In genomic region chr4:123670598-123670997, GRCm38 (mm10) we compare ENCODE assay signal across 11 mouse cellular contexts. TPM values are rescaled to one million over a fixed set of nuclear protein-coding genes. Genes with fewer than 3 reads are reported as not detected.
DNase-seq lines count a peak whose midpoint lies in the region; ATAC-seq and TF ChIP-seq lines count a peak whose summit lies in the region.
"Had no signal": no experiment of that assay in that cellular context is flagged by ENCODE, and none has a peak within 500 bp of the region (broad histone marks: within the 10 kb centered on the region; RNA-seq: fewer than 3 reads in every experiment).

No protein-coding gene starts in this region.

- no peaks in the 10 kb centered on the region for H3K27me3 ChIP-seq in hindbrain, postnatal 0 days (ENCODE audit: insufficient read depth, low read length)

- H3K9ac ChIP-seq in hindbrain, postnatal 0 days (replicated peaks; ENCODE audit: low read length), result 0 out of 2 replicates have a peak overlapping the region, but pooled peaks have one; percentile 17
- H3K9ac ChIP-seq: liver, postnatal 0 days had no signal

- H3K4me1 ChIP-seq in hindbrain, postnatal 0 days (ENCODE audit: insufficient read depth, low read length), result peaks cover 14% of the 10 kb centered on the region; the same call in 1 of the 2 replicates
- peaks cover 16% of the 10 kb centered on the region for H3K4me1 ChIP-seq in olfactory bulb, adult 2 months (ENCODE audit: control insufficient read depth, insufficient read depth, low read length)

- DNase-seq in cerebellum, postnatal 14 days, result peak; percentile 43 to 63
- no peak for DNase-seq in cerebellum, adult 9-11 months
- peak; percentile 36 to 37 for DNase-seq in right cerebral cortex, adult 2 months (ENCODE audit: low spot score in 2 of 2)
- DNase-seq in right cerebral cortex, postnatal 25 days, result no peak
- peak; percentile 63 for DNase-seq in hindbrain, postnatal 0 days (ENCODE audit: low spot score)
- no peak for DNase-seq in thymus, postnatal 14 days
- DNase-seq in spleen, postnatal 10 days (ENCODE audit: low spot score in 2 of 2), result no peak
- DNase-seq: liver, postnatal 0 days had no signal

- no peak overlapping the region for H3K4me2 ChIP-seq in hindbrain, postnatal 0 days (ENCODE audit: low read depth, low read length)

- ATAC-seq in hindbrain, postnatal 0 days, result peak; percentile 47; the same call in 1 of the 2 replicates
- ATAC-seq: liver, postnatal 0 days had no signal

- TF ChIP-seq POLR2A in olfactory bulb, adult 2 months (IDR thresholded peaks at IDR 0.05; ENCODE audit: insufficient read depth, low read depth, low read length), result no peak

- TF ChIP-seq CTCF in hindbrain, postnatal 0 days (IDR thresholded peaks at IDR 0.05; ENCODE audit: low read depth), result no peak
- TF ChIP-seq CTCF in olfactory bulb, adult 2 months (IDR thresholded peaks at IDR 0.05; ENCODE audit: insufficient read depth, low read depth, low read length), result no peak

- no peak overlapping the region for H3K4me3 ChIP-seq in hindbrain, postnatal 0 days (ENCODE audit: low read length)
- no peak overlapping the region for H3K4me3 ChIP-seq in olfactory bulb, adult 2 months (ENCODE audit: insufficient read depth, low read depth, low read length)
- H3K4me3 ChIP-seq: heart, embryonic 10.5 days; myocyte had no signal

- H3K36me3 ChIP-seq in hindbrain, postnatal 0 days (ENCODE audit: insufficient read depth, low read length), result no peaks in the 10 kb centered on the region

- peak overlapping the region; percentile 36; the same call in 1 of the 2 replicates for H3K27ac ChIP-seq in hindbrain, postnatal 0 days
- H3K27ac ChIP-seq in olfactory bulb, adult 2 months (ENCODE audit: insufficient read depth, low read depth, low read length), result peak overlapping the region; percentile 2
- H3K27ac ChIP-seq: heart, embryonic 10.5 days had no signal

- no peaks in the 10 kb centered on the region for H3K9me3 ChIP-seq in hindbrain, postnatal 0 days (ENCODE audit: low read length)
- H3K9me3 ChIP-seq: heart, embryonic 10.5 days had no signal

RNA-seq across cellular contexts. Expression of gene Macf1, which starts 13.6 kb away (rescaled TPM):
- total RNA-seq in hindbrain, postnatal 0 days (2014; rRNA removed), result 243 and 269 TPM in 2 replicates
- 57.3 and 57.8 TPM in 2 replicates for polyA plus RNA-seq in hindbrain, postnatal 0 days (2015; fragmentation: Nextera tagmentation; extraction: Ambion mirVana)
- 258 and 508 TPM in 2 replicates for polyA plus RNA-seq in olfactory bulb, adult 2 months (2012; ENCODE audit: insufficient read depth, insufficient read length, low replicate concordance, missing spikeins)

RNA-seq across cellular contexts. Expression of gene Ndufs5, which starts 47.4 kb away (rescaled TPM):
- 107 and 129 TPM in 2 replicates for total RNA-seq in hindbrain, postnatal 0 days (2014; rRNA removed)
- polyA plus RNA-seq in hindbrain, postnatal 0 days (2015; fragmentation: Nextera tagmentation; extraction: Ambion mirVana), result 651 and 656 TPM in 2 replicates
- not detected in 2 replicates for polyA plus RNA-seq in olfactory bulb, adult 2 months (2012; ENCODE audit: insufficient read depth, insufficient read length, low replicate concordance, missing spikeins)

Comparison
In these comparisons a context has a peak if more than half of its experiments do, and no peak if none do; other contexts are left out.
1. DNase-seq: peak in cerebellum, postnatal 14 days (2 of 2), right cerebral cortex, adult 2 months (2 of 2) and hindbrain, postnatal 0 days (single experiment); none in cerebellum, adult 9-11 months (single experiment), right cerebral cortex, postnatal 25 days (single experiment), thymus, postnatal 14 days (single experiment) and spleen, postnatal 10 days (0 of 2).